Mouse (Mus musculus) inflammation-experienced regulatory T-cells, adult 6 months (primary cell): ENCODE measurements around the gene Slc17a8. TPM values are rescaled to one million over a fixed set of nuclear protein-coding genes. Genes with fewer than 3 reads are reported as not detected.
"Not testable (repeated sequence)": the region's sequence is repeated elsewhere in the genome, so short reads cannot be mapped to it uniquely, and the experiment has no call there.

Experiments used
- ATAC-seq: one replicate; pipeline ENCODE4 v1.8.0; 2017
- polyA plus RNA-seq, 3 experiments: library from polyadenylated mRNA; unstranded; fragments of 100-300 nt; shearing (Covaris generic); gene quantifications; one replicate each; pipeline ENCODE4 v1.2.1; 2017

Slc17a8 gene
- polyA plus RNA-seq, 3 experiments from 2014 or later: 0.19 TPM; not detected in 2

- no peak for ATAC-seq
Observed at GRCm38 (mm10) chr10:89588708-89589107, 32.3 kb downstream of the Slc17a8 start.

- no peak for ATAC-seq
Observed at GRCm38 (mm10) chr10:89584709-89585108, 36.3 kb downstream of the Slc17a8 start.

- ATAC-seq: no peak
Observed at GRCm38 (mm10) chr10:89578801-89579200, 42.3 kb downstream of the Slc17a8 start.

GRCm38 (mm10) chr10:89577666-89578065 is 43.4 kb downstream of the Slc17a8 start:
- ATAC-seq: no peak

- no peak for ATAC-seq
Observed at GRCm38 (mm10) chr10:89573421-89573820, 47.6 kb downstream of the Slc17a8 start.

- no peak for ATAC-seq
Observed at GRCm38 (mm10) chr10:89572946-89573345, 48.1 kb downstream of the Slc17a8 start.

GRCm38 (mm10) chr10:89567391-89567790 is 53.7 kb downstream of the Slc17a8 start:
- ATAC-seq: no peak

GRCm38 (mm10) chr10:89565301-89566022 is 55.6 kb downstream of the Slc17a8 start:
- ATAC-seq: no peak

GRCm38 (mm10) chr10:89562113-89562512 is 58.9 kb downstream of the Slc17a8 start:
- no peak for ATAC-seq

GRCm38 (mm10) chr10:89559351-89559750 is 61.7 kb downstream of the Slc17a8 start:
- no peak for ATAC-seq

GRCm38 (mm10) chr10:89554885-89555284 is 66.2 kb downstream of the Slc17a8 start:
- not testable (repeated sequence) for ATAC-seq

- ATAC-seq: not testable (repeated sequence)
Observed at GRCm38 (mm10) chr10:89553855-89554254, 67.2 kb downstream of the Slc17a8 start.

- no peak for ATAC-seq
Observed at GRCm38 (mm10) chr10:89553015-89553414, 68.0 kb downstream of the Slc17a8 start.

- no peak for ATAC-seq
Observed at GRCm38 (mm10) chr10:89551657-89552056, 69.4 kb downstream of the Slc17a8 start.

GRCm38 (mm10) chr10:89548028-89548427 is 73.0 kb downstream of the Slc17a8 start:
- no peak for ATAC-seq

- no peak for ATAC-seq
Observed at GRCm38 (mm10) chr10:89546989-89547388, 74.1 kb downstream of the Slc17a8 start.

GRCm38 (mm10) chr10:89543867-89544266 is 77.2 kb downstream of the Slc17a8 start:
- no peak for ATAC-seq

- no peak for ATAC-seq
Observed at GRCm38 (mm10) chr10:89542321-89542720, 78.7 kb downstream of the Slc17a8 start.

- ATAC-seq: no peak
Observed at GRCm38 (mm10) chr10:89532929-89533727, 87.9 kb downstream of the Slc17a8 start, which contains the start of gene Nr1h4. Nr1h4 (minus strand) TSS chr10:89533585.

- ATAC-seq: no peak
Observed at GRCm38 (mm10) chr10:89532451-89532850, 88.6 kb downstream of the Slc17a8 start.

- no peak for ATAC-seq
Observed at GRCm38 (mm10) chr10:89531976-89532375, 89.1 kb downstream of the Slc17a8 start.

GRCm38 (mm10) chr10:89531194-89531634 is 89.8 kb downstream of the Slc17a8 start:
- no peak for ATAC-seq

- ATAC-seq: no peak
Observed at GRCm38 (mm10) chr10:89527054-89527453, 94.0 kb downstream of the Slc17a8 start.

- no peak for ATAC-seq
Observed at GRCm38 (mm10) chr10:89525823-89526222, 95.2 kb downstream of the Slc17a8 start.
